Mouse (Mus musculus): ENCODE data around the gene Coro1b. TPM values are rescaled to one million over a fixed set of nuclear protein-coding genes. Genes with fewer than 3 reads are reported as not detected.
A peak's percentile ranks its signal among the peaks of the same experiment; 100 is the strongest.

Gene Coro1b
- total and polyA plus RNA-seq, 3 experiments, result 43.9 to 95.0 (median 45.1) TPM

- TF ChIP-seq EP300 (IDR thresholded peaks at IDR 0.05; ENCODE audit: insufficient read depth, low read depth, low read length), result no peak
- TF ChIP-seq CTCF (IDR thresholded peaks at IDR 0.05), result no peak
- no peak for TF ChIP-seq POLR2A (IDR thresholded peaks at IDR 0.05; ENCODE audit: insufficient read depth, low read depth, low read length)
- no peaks in the 10 kb centered on the region for H3K27me3 ChIP-seq (ENCODE audit: control insufficient read depth, insufficient read depth, low read length)
- peak overlapping the region; percentile 91 for H3K9ac ChIP-seq (ENCODE audit: low read depth, low read length)
- H3K79me2 ChIP-seq (replicated peaks; ENCODE audit: control insufficient read depth, insufficient read depth, low read length), result no peaks in the 10 kb centered on the region
- H3K36me3 ChIP-seq (ENCODE audit: control insufficient read depth, insufficient read depth, low read length), result no peaks in the 10 kb centered on the region
- H3K4me3 ChIP-seq, result peak overlapping the region; percentile 75
- H3K4me1 ChIP-seq (ENCODE audit: control insufficient read depth, insufficient read depth, low read length), result peaks cover 10% of the 10 kb centered on the region
- H3K27ac ChIP-seq, result peak overlapping the region; percentile 97
- no peak for DNase-seq
- WGBS, result 60% methylated on average over 11 of the region's 11 CpGs
- intact Hi-C loops (cut with DNase I), result loop anchor here (2.0 kb wide), 1 partner anchor 14 kb away; the partner anchor contains the start of gene Rps6kb2
Measured at GRCm38 (mm10) chr19:4149283-4149682, 864 bp downstream of the Coro1b start.

GRCm38 (mm10) chr19:4149764-4150461 lies 1.5 kb downstream of the Coro1b start:
- WGBS, result 89% methylated on average over 17 of the region's 17 CpGs
- 0 out of 2 replicates have a peak overlapping the region, but pooled peaks have one; percentile 3 for H3K9ac ChIP-seq (ENCODE audit: low read depth, low read length)

DNA sequence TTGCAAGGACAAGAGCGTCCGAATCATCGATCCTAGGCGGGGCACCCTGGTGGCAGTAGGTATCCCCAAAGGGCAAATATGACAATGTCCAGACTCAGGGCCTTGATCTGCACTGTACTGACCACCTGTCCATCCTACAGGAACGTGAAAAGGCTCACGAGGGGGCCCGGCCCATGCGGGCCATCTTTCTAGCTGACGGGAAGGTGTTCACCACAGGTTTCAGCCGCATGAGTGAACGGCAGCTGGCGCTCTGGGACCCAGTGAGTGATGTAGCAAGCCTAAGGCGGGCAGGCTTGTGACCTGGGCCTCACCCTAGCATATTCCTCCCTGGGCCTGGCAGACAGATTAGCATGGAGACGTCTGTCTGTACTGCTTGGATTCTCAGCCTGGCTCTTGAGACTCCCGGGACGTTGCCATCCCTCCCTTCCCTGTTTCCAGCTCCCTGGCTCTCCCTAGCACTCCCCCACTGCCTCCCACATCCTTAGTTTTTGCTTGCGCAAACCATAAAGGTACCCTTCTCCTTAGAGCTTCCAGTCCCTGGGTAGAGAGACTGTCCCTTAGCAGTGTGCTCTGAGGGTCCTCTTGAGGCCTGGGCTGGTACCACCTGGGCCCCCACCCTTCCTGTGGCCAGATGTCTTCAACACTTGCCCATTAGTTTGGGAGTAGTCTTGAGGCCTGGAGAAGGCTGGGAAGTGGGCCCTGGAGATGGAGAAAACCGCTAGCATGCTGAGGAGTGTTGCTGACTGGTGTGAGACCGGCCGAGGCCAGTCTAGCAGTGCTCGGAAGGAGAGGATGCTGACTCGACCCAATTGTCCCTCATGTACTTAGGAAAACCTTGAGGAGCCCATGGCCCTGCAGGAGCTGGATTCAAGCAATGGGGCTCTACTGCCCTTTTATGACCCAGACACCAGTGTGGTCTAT lies 2.4 kb downstream of the Coro1b start:
- no peak overlapping the region for H3K4me3 ChIP-seq
- intact Hi-C loops (cut with DNase I), result no loop called here
- no peak for DNase-seq
- WGBS, result 82% methylated on average over 22 of the region's 22 CpGs
- no peaks in the 10 kb centered on the region for H3K36me3 ChIP-seq (ENCODE audit: control insufficient read depth, insufficient read depth, low read length)
- peaks cover 10% of the 10 kb centered on the region for H3K4me1 ChIP-seq (ENCODE audit: control insufficient read depth, insufficient read depth, low read length)
- H3K79me2 ChIP-seq (replicated peaks; ENCODE audit: control insufficient read depth, insufficient read depth, low read length), result no peaks in the 10 kb centered on the region
- no peak overlapping the region for H3K9ac ChIP-seq (ENCODE audit: low read depth, low read length)
- no peaks in the 10 kb centered on the region for H3K27me3 ChIP-seq (ENCODE audit: control insufficient read depth, insufficient read depth, low read length)
- TF ChIP-seq POLR2A (IDR thresholded peaks at IDR 0.05; ENCODE audit: insufficient read depth, low read depth, low read length), result no peak
- TF ChIP-seq CTCF (IDR thresholded peaks at IDR 0.05), result no peak
- no peak for TF ChIP-seq EP300 (IDR thresholded peaks at IDR 0.05; ENCODE audit: insufficient read depth, low read depth, low read length)
- no peak overlapping the region for H3K27ac ChIP-seq

More at GRCm38 (mm10) chr19:4149764-4150461, 1.5 kb downstream of the Coro1b start:
- no peaks in the 10 kb centered on the region for H3K79me2 ChIP-seq (replicated peaks; ENCODE audit: control insufficient read depth, insufficient read depth, low read length)
- DNase-seq, result no peak
- TF ChIP-seq POLR2A (IDR thresholded peaks at IDR 0.05; ENCODE audit: insufficient read depth, low read depth, low read length), result no peak
- TF ChIP-seq CTCF (IDR thresholded peaks at IDR 0.05), result no peak
- no peak for TF ChIP-seq EP300 (IDR thresholded peaks at IDR 0.05; ENCODE audit: insufficient read depth, low read depth, low read length)
- H3K4me3 ChIP-seq, result no peak overlapping the region; the same call in 1 of the 2 replicates
- H3K27me3 ChIP-seq (ENCODE audit: control insufficient read depth, insufficient read depth, low read length), result no peaks in the 10 kb centered on the region
- H3K27ac ChIP-seq, result peak overlapping the region; percentile 97
- no peaks in the 10 kb centered on the region for H3K36me3 ChIP-seq (ENCODE audit: control insufficient read depth, insufficient read depth, low read length)
- intact Hi-C loops (cut with DNase I), result loop anchor here (2.0 kb wide), 1 partner anchor 13 kb away; the partner anchor contains the start of gene Rps6kb2
- H3K4me1 ChIP-seq (ENCODE audit: control insufficient read depth, insufficient read depth, low read length), result peaks cover 10% of the 10 kb centered on the region

DNA sequence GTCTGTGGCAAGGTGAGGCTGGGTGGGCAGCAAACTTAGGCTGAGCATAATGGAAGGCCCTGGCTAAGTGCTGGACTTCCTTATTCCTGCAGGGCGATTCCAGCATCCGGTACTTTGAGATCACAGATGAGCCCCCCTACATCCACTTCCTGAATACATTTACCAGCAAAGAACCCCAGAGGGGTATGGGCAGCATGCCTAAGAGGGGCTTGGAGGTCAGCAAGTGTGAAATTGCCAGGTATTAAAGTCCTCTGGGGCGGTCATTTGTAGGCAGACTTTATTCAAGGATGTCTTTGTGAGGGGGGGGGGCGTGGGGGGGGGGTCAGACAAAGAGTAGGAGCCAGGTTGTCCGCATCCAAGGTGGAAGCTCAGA lies 3.1 kb downstream of the Coro1b start:
- TF ChIP-seq CTCF (IDR thresholded peaks at IDR 0.05), result no peak
- no peaks in the 10 kb centered on the region for H3K79me2 ChIP-seq (replicated peaks; ENCODE audit: control insufficient read depth, insufficient read depth, low read length)
- no peaks in the 10 kb centered on the region for H3K27me3 ChIP-seq (ENCODE audit: control insufficient read depth, insufficient read depth, low read length)
- no peaks in the 10 kb centered on the region for H3K36me3 ChIP-seq (ENCODE audit: control insufficient read depth, insufficient read depth, low read length)
- peaks cover 10% of the 10 kb centered on the region for H3K4me1 ChIP-seq (ENCODE audit: control insufficient read depth, insufficient read depth, low read length)
- H3K4me3 ChIP-seq, result no peak overlapping the region
- DNase-seq, result no peak
- WGBS, result 67% methylated on average over 5 of the region's 5 CpGs
- no peak overlapping the region for H3K27ac ChIP-seq
- intact Hi-C loops (cut with DNase I), result no loop called here
- no peak overlapping the region for H3K9ac ChIP-seq (ENCODE audit: low read depth, low read length)

DNA sequence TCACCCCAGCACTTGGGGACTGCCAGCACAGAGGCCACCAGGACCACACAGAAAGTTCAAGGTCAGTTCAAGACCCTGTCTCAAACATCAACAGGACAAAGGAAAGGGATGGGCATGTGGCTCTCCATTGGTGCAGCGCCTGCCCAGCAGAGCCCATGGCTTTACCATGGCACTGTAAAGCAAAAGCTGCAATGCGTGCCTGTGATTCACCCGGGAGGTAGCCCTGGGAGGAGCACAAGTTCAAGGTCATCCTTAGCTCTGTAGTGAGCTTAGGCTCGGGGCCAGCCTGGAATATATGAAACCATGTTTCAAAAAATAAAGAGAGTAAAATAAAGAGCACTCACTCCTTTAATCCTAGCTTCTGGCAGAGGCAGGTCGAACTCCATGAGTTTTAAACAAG lies 3.5 kb downstream of the Coro1b start:
- no peak for TF ChIP-seq POLR2A (IDR thresholded peaks at IDR 0.05; ENCODE audit: insufficient read depth, low read depth, low read length)
- TF ChIP-seq EP300 (IDR thresholded peaks at IDR 0.05; ENCODE audit: insufficient read depth, low read depth, low read length), result no peak
- no peak for TF ChIP-seq CTCF (IDR thresholded peaks at IDR 0.05)
- Histone ChIP-seq H3K9ac (ENCODE audit: low read depth, low read length) (no peak overlapping the region), H3K79me2 (replicated peaks; ENCODE audit: control insufficient read depth, insufficient read depth, low read length) (no peaks in the 10 kb centered on the region), H3K4me3 (no peak overlapping the region), H3K27ac (no peak overlapping the region), H3K4me1 (ENCODE audit: control insufficient read depth, insufficient read depth, low read length) (peaks cover 10% of the 10 kb centered on the region), H3K27me3 (ENCODE audit: control insufficient read depth, insufficient read depth, low read length) (no peaks in the 10 kb centered on the region), H3K36me3 (ENCODE audit: control insufficient read depth, insufficient read depth, low read length) (no peaks in the 10 kb centered on the region)
- no peak for DNase-seq
- intact Hi-C loops (cut with DNase I), result no loop called here
- WGBS, result 88% methylated on average over 5 of the region's 5 CpGs

All from heart, adult 2 months (tissue).